10 mouse cellular contexts compared by ENCODE assay signal in genomic region chr13:78194135-78194849, GRCm38 (mm10). TPM values are rescaled to one million over a fixed set of nuclear protein-coding genes. Genes with fewer than 3 reads are reported as not detected.
A peak's percentile ranks its signal among the peaks of the same experiment; 100 is the strongest.
DNase-seq lines count a peak whose midpoint lies in the region; ATAC-seq and TF ChIP-seq lines count a peak whose summit lies in the region.
"Had no signal": no experiment of that assay in that cellular context is flagged by ENCODE, and none has a peak within 500 bp of the region (broad histone marks: within the 10 kb centered on the region; RNA-seq: fewer than 3 reads in every experiment).

No protein-coding gene starts in this region.

- peaks cover 78% of the 10 kb centered on the region for H3K27me3 ChIP-seq in heart, embryonic 13.5 days (replicated peaks)
- H3K27me3 ChIP-seq in testis, adult 2 months (ENCODE audit: control insufficient read depth, insufficient read depth, low read length) = no peaks in the 10 kb centered on the region; the same call in none of the 2 replicates
- H3K27me3 ChIP-seq in limb, embryonic 11.5 days (ENCODE audit: control insufficient read depth, insufficient read depth, low read length) = peaks cover 49% of the 10 kb centered on the region

- peaks cover 18% of the 10 kb centered on the region for H3K4me1 ChIP-seq in heart, embryonic 13.5 days
- H3K4me1 ChIP-seq in testis, adult 2 months (ENCODE audit: control insufficient read depth, insufficient read depth, low read length) = peaks cover 7% of the 10 kb centered on the region
- peaks cover 7% of the 10 kb centered on the region; the same call in 1 of the 2 replicates for H3K4me1 ChIP-seq in limb, embryonic 11.5 days (ENCODE audit: control insufficient read depth, insufficient read depth, low read length)

- TF ChIP-seq POLR2A in testis, adult 2 months (IDR thresholded peaks at IDR 0.05; ENCODE audit: control insufficient read depth, low read depth, low read length) = no peak

- DNase-seq in heart, postnatal 25 days (ENCODE audit: low spot score) = no peak
- DNase-seq in testis, postnatal 10 days (ENCODE audit: low spot score) = no peak
- DNase-seq in limb, embryonic 11.5 days (ENCODE audit: low spot score) = no peak
- no peak for DNase-seq in adrenal gland, adult 8-10 months
- no peak for DNase-seq in cerebellum, postnatal 14 days
- DNase-seq in testis, postnatal 14 days (ENCODE audit: low spot score) = no peak
- DNase-seq: kidney, postnatal 25 days; thymus, postnatal 14 days had no signal

- H3K4me2 ChIP-seq in heart, embryonic 13.5 days = peak overlapping the region; percentile 72
- peak overlapping the region; percentile 64 for H3K4me2 ChIP-seq in limb, embryonic 11.5 days (ENCODE audit: low read depth, severe bottlenecking)

- no peak overlapping the region for H3K27ac ChIP-seq in heart, embryonic 13.5 days (replicated peaks)
- no peak overlapping the region for H3K27ac ChIP-seq in testis, adult 2 months (ENCODE audit: control insufficient read depth, insufficient read depth, low read depth, low read length)
- H3K27ac ChIP-seq in limb, embryonic 11.5 days (replicated peaks; ENCODE audit: low read depth, low read length) = no peak overlapping the region; the same call in 1 of the 2 replicates

- intact Hi-C loops in heart, postnatal 25 days (cut with DNase I) = no loop called here

- ATAC-seq in heart, embryonic 13.5 days (ENCODE audit: extremely low read depth, insufficient number of reproducible peaks, low FRiP score, low TSS enrichment) = no peak
- no peak for ATAC-seq in limb, embryonic 11.5 days (ENCODE audit: insufficient number of reproducible peaks, low FRiP score, low TSS enrichment, low read depth)

- peak overlapping the region; percentile 82 for H3K9ac ChIP-seq in heart, embryonic 13.5 days
- peak overlapping the region; percentile 61 for H3K9ac ChIP-seq in limb, embryonic 11.5 days (ENCODE audit: low read length)

- H3K9me3 ChIP-seq in heart, embryonic 13.5 days = no peaks in the 10 kb centered on the region
- H3K9me3 ChIP-seq in limb, embryonic 11.5 days (ENCODE audit: control insufficient read depth, low read length) = no peaks in the 10 kb centered on the region

- no peak for TF ChIP-seq CTCF in testis, adult 2 months (IDR thresholded peaks at IDR 0.05; ENCODE audit: control insufficient read depth, insufficient read depth, insufficient replicate concordance, low read depth, low read length)

- H3K36me3 ChIP-seq in heart, embryonic 13.5 days = 0 out of 2 replicates have a peak, but pooled peaks cover 8% of the 10 kb centered on the region
- H3K36me3 ChIP-seq in testis, adult 2 months (ENCODE audit: control insufficient read depth, insufficient read depth, low read length) = no peaks in the 10 kb centered on the region
- no peaks in the 10 kb centered on the region for H3K36me3 ChIP-seq in limb, embryonic 11.5 days (ENCODE audit: control insufficient read depth, insufficient read depth, low read length)

- peak overlapping the region; percentile 83 for H3K4me3 ChIP-seq in heart, embryonic 13.5 days
- peak overlapping the region; percentile 1; the same call in 1 of the 2 replicates for H3K4me3 ChIP-seq in testis, adult 2 months (ENCODE audit: control insufficient read depth, low read depth, low read length)
- H3K4me3 ChIP-seq in limb, embryonic 11.5 days (ENCODE audit: low read depth, low read length) = peak overlapping the region; percentile 39

- WGBS in heart, embryonic 13.5 days = 25% methylated on average over 26 of the region's 26 CpGs
- 4% methylated on average over 23 of the region's 26 CpGs for WGBS in limb, embryonic 11.5 days

RNA-seq across cellular contexts. Expression of gene Nr2f1, which starts 5.3 kb away (rescaled TPM):
- polyA plus RNA-seq in heart, embryonic 13.5 days (2015; fragmentation: Nextera tagmentation; extraction: Ambion mirVana) = 4.1 and 4.6 TPM in 2 replicates
- total RNA-seq in heart, postnatal 25 days (2021) = 1 to 10 TPM; 2.3 to 2.9 TPM
- polyA plus RNA-seq in testis, adult 2 months (2012; rRNA removed) = 0.14 and 0.69 TPM in 2 replicates
- 12.2 and 15.0 TPM in 2 replicates for polyA plus RNA-seq in limb, embryonic 11.5 days (2014; fragmentation: Nextera tagmentation; extraction: Ambion mirVana)
- total RNA-seq in adrenal gland, adult 8-10 months (2022) = 10 to 100 TPM; 19.1 to 26.2 (median 21.7) TPM

Comparison
In these comparisons a context has a peak if more than half of its experiments do, and no peak if none do; other contexts are left out.
1. H3K4me3 ChIP-seq: peak in every context shown above with its lines; median percentile 83 in heart, embryonic 13.5 days; 39 in limb, embryonic 11.5 days; 1 in testis, adult 2 months.